Mouse (Mus musculus) erythroblast, embryonic 14.5 days (primary cell): ENCODE measurements around the gene Gsta3.

Experiments
- GATA1 ChIP-seq: IDR thresholded peaks from 2 replicates; pipeline ENCODE4 v1.6.1; 2012; ENCODE audit warnings: low read length, inconsistent platforms, mixed read lengths
- TAL1 ChIP-seq: IDR thresholded peaks from 3 replicates; pipeline ENCODE4 v1.6.1; 2012; ENCODE audit warnings: low read length, inconsistent platforms, mixed read lengths

DNA sequence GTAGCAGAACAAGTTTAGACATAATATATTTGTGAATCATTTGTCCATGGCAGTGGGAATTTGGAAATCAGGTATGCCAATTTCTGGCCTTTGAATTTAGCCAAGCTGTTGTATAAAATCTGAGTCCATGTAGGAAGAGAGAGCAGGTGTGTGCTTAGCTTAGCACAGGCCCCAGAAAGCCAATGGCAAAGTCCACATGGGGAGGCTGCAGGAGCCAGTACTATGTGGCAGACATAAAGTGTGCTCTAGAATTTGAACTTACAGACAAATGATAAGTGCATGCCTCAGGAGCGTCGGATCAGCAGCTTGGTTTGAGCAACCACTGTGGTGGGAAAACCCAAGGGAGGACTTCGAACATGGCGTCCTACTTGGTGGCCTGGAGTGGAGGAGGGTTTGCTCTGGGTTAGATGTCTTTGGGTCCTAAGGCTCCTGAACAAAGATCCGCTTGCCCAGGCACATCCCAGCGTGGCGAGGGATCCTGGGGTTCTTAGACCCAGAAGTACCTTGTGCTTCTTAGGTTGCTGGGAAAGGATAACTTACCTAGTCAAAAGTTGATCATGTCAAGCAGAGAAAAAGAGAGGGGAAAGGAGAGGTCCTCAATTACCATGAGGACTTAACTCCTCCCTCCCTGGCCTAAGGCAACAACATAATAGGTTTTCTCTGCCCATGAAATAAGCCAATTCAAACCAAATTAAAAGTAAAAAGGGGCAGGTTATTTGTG lies 15.4 kb downstream of the Gsta3 start:
- TF ChIP-seq GATA1, result no peak
- no peak for TF ChIP-seq TAL1
